Mouse (Mus musculus): ENCODE results near the gene Gm128. TPM values are rescaled to one million over a fixed set of nuclear protein-coding genes. Genes with fewer than 3 reads are reported as not detected.

The Gm128 gene
- polyA plus RNA-seq, 1 experiment from 2014 or later = 0.30 TPM

DNA sequence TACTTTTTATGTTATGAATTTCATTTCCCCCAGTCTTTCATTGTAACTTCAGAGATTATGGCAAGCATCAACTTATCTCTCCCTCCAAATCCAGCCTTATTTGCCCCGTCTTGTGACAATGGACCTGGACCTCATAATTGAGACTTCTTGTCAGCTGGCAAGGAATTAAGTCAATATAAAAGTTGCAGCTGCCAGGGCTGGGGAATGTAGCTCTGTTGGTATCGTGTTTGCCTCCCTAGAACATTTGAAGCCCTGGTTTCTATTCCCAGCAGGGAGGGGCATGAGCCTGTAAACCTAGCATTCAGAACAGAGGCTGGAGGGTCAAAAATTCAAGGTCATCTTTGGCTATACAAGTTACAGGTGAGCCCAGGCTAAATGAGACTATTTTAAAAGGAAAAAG, 45.6 kb downstream of the Gm128 start:
- Histone ChIP-seq H3K27ac (no peak overlapping the region), H3K9me3 (no peaks in the 10 kb centered on the region), H3K36me3 (replicated peaks) (peaks cover 92% of the 10 kb centered on the region), H3K27me3 (ENCODE audit: poor library complexity, severe bottlenecking) (no peaks in the 10 kb centered on the region), H3K4me1 (no peaks in the 10 kb centered on the region), H3K4me3 (no peak overlapping the region)
- WGBS = 90% methylated on average over 2 of the region's 2 CpGs
- no peak for DNase-seq (ENCODE audit: extremely low spot score, low spot score)

DNA sequence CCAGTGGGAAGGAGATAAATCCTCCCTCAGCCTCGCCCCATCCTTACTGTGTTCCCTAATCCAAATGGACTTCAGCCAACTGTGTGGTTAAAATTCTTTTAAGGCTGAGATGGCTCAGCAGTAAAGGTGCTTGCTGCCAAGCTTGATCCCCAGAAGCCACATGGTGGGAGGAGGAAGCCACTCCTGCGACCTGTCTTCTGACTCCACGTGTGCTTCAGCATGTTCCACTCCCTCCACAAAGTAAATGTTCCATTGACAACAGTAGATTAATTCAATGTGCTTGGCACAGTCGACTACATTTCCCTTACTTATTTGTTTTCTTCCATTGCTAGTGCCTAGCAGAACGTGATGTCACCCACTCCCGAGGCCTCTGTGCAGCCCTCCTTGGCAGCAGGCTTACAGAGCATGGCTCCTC, 46.7 kb downstream of the Gm128 start:
- 83% methylated on average over 6 of the region's 6 CpGs for WGBS
- Histone ChIP-seq H3K9me3 (no peaks in the 10 kb centered on the region), H3K27me3 (ENCODE audit: poor library complexity, severe bottlenecking) (no peaks in the 10 kb centered on the region), H3K27ac (no peak overlapping the region), H3K4me1 (no peaks in the 10 kb centered on the region), H3K4me3 (no peak overlapping the region), H3K36me3 (replicated peaks) (peaks cover 92% of the 10 kb centered on the region)
- no peak for DNase-seq (ENCODE audit: extremely low spot score, low spot score)

Other genes starting within 250 kb of the Gm128 start
- 42.1 and 44.3 TPM in 2 replicates for gene Zfp687, start 226.2 kb downstream of the Gm128 start, polyA plus RNA-seq (2016; fragmentation: Nextera tagmentation; extraction: Ambion mirVana)
- gene Psmd4, start 199.0 kb downstream of the Gm128 start, polyA plus RNA-seq (2016; fragmentation: Nextera tagmentation; extraction: Ambion mirVana) = 346 and 351 TPM in 2 replicates
- 19.0 and 19.5 TPM in 2 replicates for gene Pip5k1a, start 134.7 kb downstream of the Gm128 start, polyA plus RNA-seq (2016; fragmentation: Nextera tagmentation; extraction: Ambion mirVana)
- 275 and 276 TPM in 2 replicates for gene Vps72, start 130.6 kb downstream of the Gm128 start, polyA plus RNA-seq (2016; fragmentation: Nextera tagmentation; extraction: Ambion mirVana)
- 0.77 and 1.00 TPM in 2 replicates for gene Tmod4, start 117.1 kb downstream of the Gm128 start, polyA plus RNA-seq (2016; fragmentation: Nextera tagmentation; extraction: Ambion mirVana)
- gene Scnm1, start 107.6 kb downstream of the Gm128 start, polyA plus RNA-seq (2016; fragmentation: Nextera tagmentation; extraction: Ambion mirVana) = 75.8 and 80.7 TPM in 2 replicates
- gene Lysmd1, start 107.5 kb downstream of the Gm128 start, polyA plus RNA-seq (2016; fragmentation: Nextera tagmentation; extraction: Ambion mirVana) = 12.6 and 13.3 TPM in 2 replicates
- 1.4 and 1.5 TPM in 2 replicates for gene Tnfaip8l2, start 99.2 kb downstream of the Gm128 start, polyA plus RNA-seq (2016; fragmentation: Nextera tagmentation; extraction: Ambion mirVana)
- gene Sema6c, start 81.1 kb downstream of the Gm128 start, polyA plus RNA-seq (2016; fragmentation: Nextera tagmentation; extraction: Ambion mirVana) = 3.9 and 4.2 TPM in 2 replicates
- 13.5 and 13.7 TPM in 2 replicates for gene Gabpb2, start 23.7 kb downstream of the Gm128 start, polyA plus RNA-seq (2016; fragmentation: Nextera tagmentation; extraction: Ambion mirVana)
- 95.5 and 104 TPM in 2 replicates for gene Cdc42se1, start 12.9 kb downstream of the Gm128 start, polyA plus RNA-seq (2016; fragmentation: Nextera tagmentation; extraction: Ambion mirVana)
- 19.6 and 22.4 TPM in 2 replicates for gene Mllt11, start 9.4 kb downstream of the Gm128 start, polyA plus RNA-seq (2016; fragmentation: Nextera tagmentation; extraction: Ambion mirVana)
- gene Bnipl, start 9.6 kb upstream of the Gm128 start, polyA plus RNA-seq (2016; fragmentation: Nextera tagmentation; extraction: Ambion mirVana) = 0.38 and 0.42 TPM in 2 replicates
- 27.2 and 27.9 TPM in 2 replicates for gene Mindy1, start 39.7 kb upstream of the Gm128 start, polyA plus RNA-seq (2016; fragmentation: Nextera tagmentation; extraction: Ambion mirVana)
- 26.2 and 26.9 TPM in 2 replicates for gene Prune1, start 40.5 kb upstream of the Gm128 start, polyA plus RNA-seq (2016; fragmentation: Nextera tagmentation; extraction: Ambion mirVana)
- gene Anxa9, start 65.6 kb upstream of the Gm128 start, polyA plus RNA-seq (2016; fragmentation: Nextera tagmentation; extraction: Ambion mirVana) = 1.8 and 1.9 TPM in 2 replicates
- 119 and 130 TPM in 2 replicates for gene Cers2, start 73.2 kb upstream of the Gm128 start, polyA plus RNA-seq (2016; fragmentation: Nextera tagmentation; extraction: Ambion mirVana)
- 59.1 and 64.2 TPM in 2 replicates for gene Setdb1, start 115.6 kb upstream of the Gm128 start, polyA plus RNA-seq (2016; fragmentation: Nextera tagmentation; extraction: Ambion mirVana)
- gene 4930558C23Rik, start 161.2 kb upstream of the Gm128 start, polyA plus RNA-seq (2016; fragmentation: Nextera tagmentation; extraction: Ambion mirVana) = not detected in 2 replicates
- gene Arnt, start 192.8 kb upstream of the Gm128 start, polyA plus RNA-seq (2016; fragmentation: Nextera tagmentation; extraction: Ambion mirVana) = 29.7 and 33.3 TPM in 2 replicates